ENCODE assay signal across 23 mouse cellular contexts in genomic region chr17:41512041-41512440, GRCm38 (mm10).
DNase-seq lines count a peak whose midpoint lies in the region; ATAC-seq and TF ChIP-seq lines count a peak whose summit lies in the region.
"Had no signal": no experiment of that assay in that cellular context is flagged by ENCODE, and none has a peak within 500 bp of the region (broad histone marks: within the 10 kb centered on the region; RNA-seq: fewer than 3 reads in every experiment).

No protein-coding gene starts in this region.

- no peaks in the 10 kb centered on the region for H3K4me1 ChIP-seq in lung, embryonic 14.5 days (ENCODE audit: insufficient read depth)
- H3K4me1 ChIP-seq in lung, adult 2 months (ENCODE audit: control insufficient read depth, insufficient read depth, low read length): no peaks in the 10 kb centered on the region
- H3K4me1 ChIP-seq: forebrain, embryonic 10.5 days; heart, embryonic 12.5 days; hindbrain, embryonic 10.5 days; midbrain, embryonic 12.5 days had no signal

- no peaks in the 10 kb centered on the region for H3K9me3 ChIP-seq in lung, embryonic 14.5 days (ENCODE audit: low read depth, low read length)
- H3K9me3 ChIP-seq: forebrain, embryonic 10.5 days; heart, embryonic 12.5 days; hindbrain, embryonic 10.5 days; midbrain, embryonic 12.5 days had no signal

- DNase-seq in cerebellum, postnatal 10 days: peak; percentile 84 to 87
- DNase-seq in cerebellum, adult 18-20 months: no peak
- DNase-seq in lung, embryonic 14.5 days: peak; percentile 2
- DNase-seq in lung, adult 2 months: no peak
- DNase-seq in brain, adult 2 months (ENCODE audit: low read depth, low spot score): peak; percentile 13
- DNase-seq in lung, postnatal 36 days: peak; percentile 34
- DNase-seq in kidney, adult 9 months: no peak
- DNase-seq: adrenal gland, postnatal 25 days; cerebellum, adult 2 months; gastrocnemius, postnatal 25 days; heart, adult 18-20 months; heart, postnatal 10 days; kidney, adult 18-20 months; kidney, postnatal 10 days; liver, postnatal 0 days; right cerebral cortex, adult 18-20 months; thymus, adult 2 months had no signal

- no peak overlapping the region for H3K4me2 ChIP-seq in lung, embryonic 14.5 days
- H3K4me2 ChIP-seq: heart, embryonic 12.5 days; liver, embryonic 11.5 days; midbrain, embryonic 12.5 days had no signal

- no peaks in the 10 kb centered on the region for H3K27me3 ChIP-seq in lung, embryonic 14.5 days (ENCODE audit: insufficient read depth, low read length)
- H3K27me3 ChIP-seq: heart, embryonic 12.5 days; midbrain, embryonic 12.5 days had no signal

- no peaks in the 10 kb centered on the region for H3K36me3 ChIP-seq in lung, embryonic 14.5 days (ENCODE audit: insufficient read depth)
- H3K36me3 ChIP-seq: forebrain, embryonic 10.5 days; heart, embryonic 12.5 days; hindbrain, embryonic 10.5 days; midbrain, embryonic 12.5 days had no signal

- no peak overlapping the region for H3K9ac ChIP-seq in lung, embryonic 14.5 days
- H3K9ac ChIP-seq: heart, embryonic 12.5 days; liver, postnatal 0 days; midbrain, embryonic 12.5 days had no signal

- no peak for TF ChIP-seq CTCF in lung, embryonic 14.5 days (IDR thresholded peaks at IDR 0.05; ENCODE audit: low read depth)
- TF ChIP-seq CTCF in lung, adult 2 months (IDR thresholded peaks at IDR 0.05; ENCODE audit: insufficient read depth, low read length): no peak

- H3K4me3 ChIP-seq in lung, embryonic 14.5 days (ENCODE audit: low read depth, low read length): no peak overlapping the region
- H3K4me3 ChIP-seq in lung, adult 2 months (replicated peaks; ENCODE audit: extremely low read depth, low read depth, low read length): no peak overlapping the region
- H3K4me3 ChIP-seq: forebrain, embryonic 10.5 days; heart, embryonic 12.5 days; hindbrain, embryonic 10.5 days; midbrain, embryonic 12.5 days had no signal

- no peak for TF ChIP-seq POLR2A in lung, adult 2 months (IDR thresholded peaks at IDR 0.05; ENCODE audit: borderline replicate concordance, extremely low read depth, low read depth, low read length)

- H3K27ac ChIP-seq in lung, embryonic 14.5 days (ENCODE audit: low read depth): no peak overlapping the region
- H3K27ac ChIP-seq: forebrain, embryonic 10.5 days; hindbrain, embryonic 10.5 days; midbrain, embryonic 12.5 days had no signal

- no peak for ATAC-seq in lung, embryonic 14.5 days (ENCODE audit: insufficient read depth)
- ATAC-seq in inflammation-experienced regulatory T-cells, adult 6 months: no peak
- ATAC-seq: liver, postnatal 0 days had no signal

Comparison
In these comparisons a context has a peak if more than half of its experiments do, and no peak if none do; other contexts are left out.
1. DNase-seq: peak in cerebellum, postnatal 10 days (2 of 2), lung, embryonic 14.5 days (single experiment), brain, adult 2 months (single experiment) and lung, postnatal 36 days (single experiment); none in cerebellum, adult 18-20 months (0 of 2), lung, adult 2 months (single experiment) and kidney, adult 9 months (single experiment).